Comparison of ENCODE assay signal across 8 mouse cellular contexts in the genomic region with DNA sequence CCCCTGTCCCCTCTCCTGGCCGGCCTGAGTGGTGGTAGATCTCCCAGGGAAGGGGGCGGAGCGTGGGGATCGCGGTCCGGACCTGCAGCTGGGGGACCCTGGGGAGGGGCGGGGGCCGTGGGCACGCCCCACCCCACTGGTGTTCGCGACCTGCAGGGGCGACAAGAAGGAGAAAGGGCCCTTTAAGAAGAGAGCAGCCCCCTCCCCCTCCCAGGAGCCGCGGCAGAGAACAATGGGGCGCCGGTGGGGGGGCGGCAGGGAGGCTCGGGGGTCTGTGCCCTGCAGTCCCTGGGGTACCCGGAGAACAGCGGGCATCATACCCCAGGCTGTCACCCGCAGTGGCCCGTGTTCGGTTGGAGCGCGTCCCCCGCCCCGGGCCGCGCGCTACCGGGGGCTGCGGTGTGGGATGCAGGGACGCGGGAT. TPM values are rescaled to one million over a fixed set of nuclear protein-coding genes. Genes with fewer than 3 reads are reported as not detected.
A peak's percentile ranks its signal among the peaks of the same experiment; 100 is the strongest.
DNase-seq lines count a peak whose midpoint lies in the region; ATAC-seq and TF ChIP-seq lines count a peak whose summit lies in the region.

No protein-coding gene starts in this region.

- H3K36me3 ChIP-seq in kidney, embryonic 14.5 days (ENCODE audit: control insufficient read depth, insufficient read depth, low read length): no peaks in the 10 kb centered on the region
- H3K36me3 ChIP-seq in forebrain, embryonic 11.5 days (ENCODE audit: control insufficient read depth, insufficient read depth, low read length): no peaks in the 10 kb centered on the region
- no peaks in the 10 kb centered on the region for H3K36me3 ChIP-seq in limb, embryonic 15.5 days

- no peak for DNase-seq in kidney, adult 18-20 months
- no peak for DNase-seq in forebrain, embryonic 11.5 days (ENCODE audit: low spot score)
- peak; percentile 16 for DNase-seq in thymus, postnatal 25 days
- no peak for DNase-seq in embryo, embryonic 9.5 days (ENCODE audit: extremely low spot score)

- H3K4me1 ChIP-seq in kidney, embryonic 14.5 days (ENCODE audit: control insufficient read depth, insufficient read depth, low read length): peaks cover 25% of the 10 kb centered on the region
- H3K4me1 ChIP-seq in bone marrow, adult 2 months (ENCODE audit: control insufficient read depth, insufficient read depth, low read length): no peaks in the 10 kb centered on the region; the same call in 1 of the 2 replicates
- H3K4me1 ChIP-seq in forebrain, embryonic 11.5 days (replicated peaks; ENCODE audit: control insufficient read depth, insufficient read depth, low read length): peaks cover 22% of the 10 kb centered on the region
- peaks cover 36% of the 10 kb centered on the region for H3K4me1 ChIP-seq in limb, embryonic 15.5 days

- H3K9me3 ChIP-seq in kidney, embryonic 14.5 days (ENCODE audit: control insufficient read depth, low read length): no peaks in the 10 kb centered on the region
- H3K9me3 ChIP-seq in forebrain, embryonic 11.5 days (ENCODE audit: control insufficient read depth, low read length): no peaks in the 10 kb centered on the region
- no peaks in the 10 kb centered on the region for H3K9me3 ChIP-seq in limb, embryonic 15.5 days

- H3K4me2 ChIP-seq in kidney, embryonic 14.5 days (replicated peaks; ENCODE audit: low read depth, low read length): peak overlapping the region; percentile 90
- H3K4me2 ChIP-seq in forebrain, embryonic 11.5 days (ENCODE audit: low read depth, low read length, severe bottlenecking): peak overlapping the region; percentile 77
- peak overlapping the region; percentile 90 for H3K4me2 ChIP-seq in limb, embryonic 15.5 days

- no peak for ATAC-seq in kidney, embryonic 14.5 days (ENCODE audit: low FRiP score, low TSS enrichment)
- 0 out of 2 replicates have a peak, but pooled peaks have one; percentile 8 for ATAC-seq in forebrain, embryonic 11.5 days (replicated peaks; ENCODE audit: low FRiP score)
- ATAC-seq in limb, embryonic 15.5 days (ENCODE audit: insufficient number of reproducible peaks, low FRiP score, low TSS enrichment, low read depth): no peak
- no peak for ATAC-seq in erythroblast, adult 5-6 weeks (replicated peaks; ENCODE audit: low FRiP score, poor library complexity, severe bottlenecking)

- peak overlapping the region; percentile 50 for H3K4me3 ChIP-seq in kidney, embryonic 14.5 days (ENCODE audit: low read length)
- peak overlapping the region; percentile 44 for H3K4me3 ChIP-seq in bone marrow, adult 2 months (replicated peaks; ENCODE audit: control insufficient read depth, low read depth, low read length)
- peak overlapping the region; percentile 53 for H3K4me3 ChIP-seq in forebrain, embryonic 11.5 days (ENCODE audit: low read depth, low read length)
- peak overlapping the region; percentile 45 for H3K4me3 ChIP-seq in limb, embryonic 15.5 days

- H3K27me3 ChIP-seq in kidney, embryonic 14.5 days (ENCODE audit: control insufficient read depth, insufficient read depth, low read length): peaks cover 43% of the 10 kb centered on the region
- H3K27me3 ChIP-seq in forebrain, embryonic 11.5 days (ENCODE audit: control insufficient read depth, insufficient read depth, low read length): peaks cover 42% of the 10 kb centered on the region
- peaks cover 82% of the 10 kb centered on the region for H3K27me3 ChIP-seq in limb, embryonic 15.5 days

- TF ChIP-seq CTCF in bone marrow, adult 2 months (IDR thresholded peaks at IDR 0.05; ENCODE audit: control insufficient read depth, insufficient read depth, low read length): no peak

- peak overlapping the region; percentile 55 for H3K9ac ChIP-seq in kidney, embryonic 14.5 days (ENCODE audit: low read depth, low read length)
- H3K9ac ChIP-seq in forebrain, embryonic 11.5 days (ENCODE audit: low read length): peak overlapping the region; percentile 69
- peak overlapping the region; percentile 11; the same call in 1 of the 2 replicates for H3K9ac ChIP-seq in limb, embryonic 15.5 days

- under 1% methylated on average over 27 of the region's 34 CpGs for WGBS in kidney, embryonic 14.5 days
- 5% methylated on average over 34 of the region's 34 CpGs for WGBS in bone marrow, adult 2 months
- WGBS in forebrain, embryonic 11.5 days: under 1% methylated on average over 21 of the region's 34 CpGs
- 2% methylated on average over 29 of the region's 34 CpGs for WGBS in limb, embryonic 15.5 days

- H3K27ac ChIP-seq in kidney, embryonic 14.5 days (ENCODE audit: low read depth, low read length): no peak overlapping the region
- H3K27ac ChIP-seq in bone marrow, adult 2 months (ENCODE audit: control insufficient read depth, insufficient read depth, low read depth, low read length, poor library complexity): no peak overlapping the region; the same call in 1 of the 2 replicates
- H3K27ac ChIP-seq in forebrain, embryonic 11.5 days (ENCODE audit: low read depth, low read length): no peak overlapping the region
- no peak overlapping the region for H3K27ac ChIP-seq in limb, embryonic 15.5 days

- TF ChIP-seq POLR2A in bone marrow, adult 2 months (IDR thresholded peaks at IDR 0.05; ENCODE audit: borderline replicate concordance, control insufficient read depth, low read depth, low read length): no peak

RNA-seq across cellular contexts. Expression of a gene that starts 0.9 kb away (rescaled TPM):
- 7.3 and 10.1 TPM in 2 replicates for polyA plus RNA-seq in kidney, embryonic 14.5 days (2014; fragmentation: Nextera tagmentation; extraction: Ambion mirVana)
- polyA plus RNA-seq in bone marrow, adult 2 months (2011; ENCODE audit: insufficient read depth, insufficient read length, low replicate concordance, missing spikeins): 2.7 and 3.6 TPM in 2 replicates
- 6.4 and 6.6 TPM in 2 replicates for polyA plus RNA-seq in forebrain, embryonic 11.5 days (2014; fragmentation: Nextera tagmentation; extraction: Ambion mirVana)
- 2.7 and 4.0 TPM in 2 replicates for polyA plus RNA-seq in limb, embryonic 15.5 days (2015; fragmentation: Nextera tagmentation; extraction: Ambion mirVana)
- total RNA-seq in erythroblast, adult 5-6 weeks (2015; ENCODE audit: low replicate concordance): not detected in 2 replicates
- total RNA-seq in erythroblast, adult 5-6 weeks (2017; ENCODE audit: low replicate concordance): not detected in 2 replicates

RNA-seq across cellular contexts. Expression of a gene that starts 38.8 kb away (rescaled TPM):
- polyA plus RNA-seq in kidney, embryonic 14.5 days (2014; fragmentation: Nextera tagmentation; extraction: Ambion mirVana): 0.19 and 0.37 TPM in 2 replicates
- 12.2 and 25.1 TPM in 2 replicates for polyA plus RNA-seq in bone marrow, adult 2 months (2011; ENCODE audit: insufficient read depth, insufficient read length, low replicate concordance, missing spikeins)
- polyA plus RNA-seq in forebrain, embryonic 11.5 days (2014; fragmentation: Nextera tagmentation; extraction: Ambion mirVana): 0.15 TPM in 1 of 2 replicates, not detected in the other
- polyA plus RNA-seq in limb, embryonic 15.5 days (2015; fragmentation: Nextera tagmentation; extraction: Ambion mirVana): 0.32 and 0.44 TPM in 2 replicates
- 10.2 and 17.9 TPM in 2 replicates for total RNA-seq in erythroblast, adult 5-6 weeks (2015; ENCODE audit: low replicate concordance)
- 3.8 and 7.0 TPM in 2 replicates for total RNA-seq in erythroblast, adult 5-6 weeks (2017; ENCODE audit: low replicate concordance)

Comparison
In these comparisons a context has a peak if more than half of its experiments do, and no peak if none do; other contexts are left out.
1. H3K9ac ChIP-seq: peak in every context shown above with its lines; median percentile 69 in forebrain, embryonic 11.5 days; 55 in kidney, embryonic 14.5 days; 11 in limb, embryonic 15.5 days.